Mouse (Mus musculus): ENCODE measurements around the gene Sun2.

Sun2 gene

DNA sequence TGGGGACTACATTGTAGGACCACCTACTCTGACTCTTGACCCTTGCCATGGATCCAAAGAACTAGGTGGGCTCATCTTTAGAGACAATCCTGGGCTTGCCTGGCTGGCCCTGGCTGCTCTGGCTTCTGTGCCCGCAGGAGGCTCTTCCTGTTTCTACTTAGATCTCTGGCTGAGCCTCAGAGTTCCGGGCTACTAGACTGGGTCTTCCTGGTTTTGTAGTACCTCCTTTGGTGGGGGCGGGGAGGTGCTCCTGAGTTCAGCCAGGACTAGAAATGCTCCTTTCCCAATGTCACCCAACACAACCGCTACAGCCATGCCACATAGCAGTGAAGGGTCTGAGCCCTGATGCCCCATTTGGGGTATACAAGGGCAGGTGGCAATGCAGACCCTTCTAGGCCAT, 21.5 kb downstream of the Sun2 start:
- DNase-seq = no peak

DNA sequence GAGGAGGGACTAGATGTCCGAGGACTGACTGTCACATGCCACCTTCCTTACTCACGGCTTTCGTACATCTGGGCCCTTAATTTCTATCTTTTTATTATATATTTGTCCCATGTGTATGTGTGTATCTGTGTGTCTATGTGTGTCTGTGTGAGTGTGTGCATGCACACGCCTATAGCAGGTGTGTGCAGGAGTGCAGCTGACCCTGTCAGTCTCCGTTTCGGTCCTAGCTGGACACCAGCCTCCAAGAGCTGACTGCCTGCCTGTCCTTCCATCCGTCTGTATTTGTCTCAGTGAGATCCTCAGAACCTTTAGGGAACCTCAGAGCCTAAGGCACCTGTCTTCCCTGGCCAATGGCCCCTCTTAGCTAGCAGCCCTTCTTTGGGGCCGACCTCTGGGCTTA, 22.1 kb downstream of the Sun2 start:
- no peak for DNase-seq

- peak; percentile 58 for DNase-seq
Observed at GRCm38 (mm10) chr15:79716710-79717109, 25.6 kb downstream of the Sun2 start.

DNA sequence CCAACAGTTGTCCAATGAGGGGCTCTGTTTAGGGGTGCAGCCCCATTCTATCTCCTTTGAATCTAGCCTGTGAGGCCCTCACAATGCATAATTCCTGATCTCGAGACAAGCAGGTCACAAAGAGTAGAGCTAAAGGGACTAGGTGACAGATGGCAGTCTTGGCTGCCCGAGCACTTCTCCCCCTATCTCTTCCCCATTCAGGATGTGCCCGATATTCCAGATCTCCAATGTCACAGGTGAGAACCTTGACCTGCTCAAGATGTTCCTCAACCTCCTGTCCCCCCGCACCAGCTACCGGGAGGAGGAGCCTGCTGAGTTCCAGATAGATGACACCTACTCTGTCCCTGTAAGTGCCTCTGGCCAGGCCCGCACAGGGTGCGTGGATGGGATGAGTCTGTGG, 26.7 kb downstream of the Sun2 start:
- peak; percentile 55 for DNase-seq

DNA sequence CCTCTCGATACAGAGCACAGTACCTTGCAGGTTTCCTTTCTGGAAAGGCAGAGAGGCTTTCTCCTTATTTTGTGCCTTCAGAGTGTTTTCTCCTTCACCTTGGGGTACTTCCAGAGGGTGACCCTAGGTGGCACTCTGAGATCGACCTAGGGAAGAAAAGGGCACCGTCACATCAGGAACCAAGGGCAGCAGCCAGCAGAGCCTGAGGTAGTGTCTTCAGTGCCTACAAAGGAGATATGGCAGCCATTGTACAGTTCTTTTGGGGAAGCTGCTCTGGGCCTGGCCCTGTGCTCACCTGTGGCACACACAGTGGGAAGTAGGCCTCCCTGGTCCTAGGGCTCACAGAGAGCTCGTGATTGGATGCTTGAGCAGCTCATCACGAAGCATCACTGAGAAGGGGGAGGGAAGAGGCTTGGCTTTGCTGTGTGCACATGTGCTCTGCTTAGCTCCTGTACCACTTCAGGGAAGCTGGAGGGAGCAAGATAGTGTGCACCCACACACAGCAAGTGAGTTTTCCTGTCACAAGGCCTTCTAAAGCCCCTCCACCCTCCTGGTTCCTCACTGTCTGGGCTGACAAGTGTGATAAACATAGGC, 34.0 kb downstream of the Sun2 start:
- DNase-seq = no peak

DNA sequence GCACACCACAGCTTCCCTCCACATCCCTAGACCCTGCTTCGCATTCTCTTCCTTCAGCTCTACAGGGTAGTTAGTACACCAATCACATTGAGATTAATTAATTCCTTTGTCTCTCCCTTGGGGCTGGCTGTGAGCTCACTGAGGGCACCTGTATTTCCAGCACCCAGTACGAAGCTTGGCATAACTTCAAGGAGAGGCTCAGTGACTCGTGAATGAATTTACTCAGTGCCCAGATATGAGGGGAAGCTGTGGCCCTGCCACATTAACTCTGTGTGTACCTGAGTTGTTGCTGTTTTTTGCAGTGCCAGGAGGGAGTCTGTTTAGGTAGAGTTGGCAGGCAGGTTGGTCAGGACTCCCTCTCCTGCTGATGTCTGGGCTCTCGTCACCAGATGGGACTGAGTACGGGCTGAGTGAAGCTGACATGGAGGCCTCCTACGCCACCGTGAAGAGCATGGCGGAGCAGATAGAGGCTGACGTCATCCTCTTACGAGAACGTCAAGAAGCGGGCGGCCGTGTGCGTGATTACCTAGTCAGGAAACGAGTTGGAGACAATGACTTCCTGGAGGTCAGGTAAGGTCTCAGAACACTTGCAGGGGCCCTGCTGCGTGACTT, 35.6 kb downstream of the Sun2 start:
- DNase-seq = no peak

DNA sequence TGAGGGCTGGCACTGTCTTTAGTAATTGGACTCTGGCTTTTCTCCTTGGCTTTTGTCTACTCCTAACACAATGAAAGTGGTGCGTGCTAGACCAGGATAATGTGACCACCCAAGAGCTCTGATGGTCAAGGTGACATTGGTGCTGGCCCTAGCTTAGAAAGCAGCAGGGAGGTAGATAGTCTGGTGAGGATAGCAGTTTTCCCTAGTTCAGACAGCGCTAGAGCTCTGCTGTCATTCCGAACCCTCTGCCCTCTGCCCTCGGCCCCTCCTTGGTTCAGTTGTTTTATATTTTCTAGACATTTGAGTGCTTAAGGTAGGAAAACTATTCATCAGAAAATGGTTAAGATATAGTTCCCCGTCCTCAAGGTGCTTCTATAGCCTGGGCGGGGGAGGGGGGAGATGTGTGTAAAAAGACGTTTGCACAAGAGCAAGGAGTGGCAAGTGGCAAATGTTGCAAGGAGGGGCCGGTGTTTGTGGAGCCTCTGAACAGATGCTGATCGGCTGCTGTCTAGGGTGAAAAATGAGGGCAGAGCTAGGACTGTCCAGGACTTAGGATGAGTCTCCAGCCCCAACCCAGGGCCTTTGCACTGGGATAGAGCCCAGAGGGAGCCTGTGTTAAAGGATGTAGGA, 44.7 kb downstream of the Sun2 start:
- no peak for DNase-seq

DNA sequence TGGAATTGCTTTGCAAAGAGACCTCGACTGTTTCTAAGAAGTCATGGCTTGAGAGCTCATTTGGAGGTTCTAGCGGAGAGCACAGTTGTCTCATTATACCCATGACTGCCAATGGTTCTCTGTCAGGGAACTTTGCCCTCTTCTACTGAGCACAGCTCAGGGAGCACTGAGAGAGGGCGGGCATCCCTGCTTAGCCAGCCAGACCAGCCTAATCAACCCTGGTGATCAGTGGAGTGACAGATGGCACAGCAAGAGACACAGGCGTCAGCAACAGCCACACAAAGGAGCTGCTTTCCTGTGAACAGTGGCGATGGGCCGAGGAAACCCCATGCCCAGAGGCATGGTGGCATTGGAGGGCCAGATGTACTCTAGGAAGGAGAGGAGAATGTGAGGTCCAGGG, 45.3 kb downstream of the Sun2 start:
- peak; percentile 52 for DNase-seq

- no peak for DNase-seq
Observed at GRCm38 (mm10) chr15:79696508-79696907, 45.8 kb downstream of the Sun2 start.

DNA sequence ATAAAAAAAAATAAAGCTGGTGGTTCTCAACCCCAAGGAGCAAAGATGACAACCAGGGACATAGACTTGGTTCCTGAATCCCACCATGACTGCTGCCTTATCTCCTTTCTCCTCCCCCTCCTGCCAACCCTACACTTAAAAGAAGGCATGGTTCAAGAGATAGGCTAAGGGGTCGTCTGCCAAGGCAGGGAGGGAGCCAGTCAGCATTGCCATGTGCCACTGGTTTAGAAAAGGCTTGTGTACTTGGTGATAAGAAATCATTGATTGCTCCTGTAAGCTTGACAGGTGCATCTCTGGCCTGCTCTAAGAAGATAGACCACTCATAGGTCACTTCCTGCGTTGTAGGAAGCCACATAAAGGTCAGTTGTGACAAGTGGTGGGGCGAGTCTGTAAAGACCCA, 46.8 kb downstream of the Sun2 start:
- no peak for DNase-seq

DNA sequence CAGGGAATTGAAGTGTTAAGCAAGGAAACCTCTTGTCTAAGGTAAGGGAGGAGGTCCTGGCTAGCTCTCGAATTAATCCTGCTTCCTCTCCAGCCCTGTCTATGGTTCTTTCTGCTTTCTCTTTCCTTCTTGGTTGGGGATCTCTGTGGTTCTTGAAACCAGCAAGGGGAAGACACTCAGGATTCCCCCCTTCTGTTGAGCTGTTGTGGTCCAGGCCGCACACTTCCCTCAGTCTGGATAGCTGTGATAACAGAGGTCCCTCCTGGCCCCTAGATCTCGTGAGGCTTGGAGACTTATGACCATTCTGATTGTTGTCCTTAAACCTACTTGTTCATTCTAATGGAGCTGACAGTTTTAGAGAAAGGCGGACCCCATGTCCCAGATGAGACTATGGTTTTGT, 47.8 kb downstream of the Sun2 start:
- no peak for DNase-seq

GRCm38 (mm10) chr15:79693740-79694139, 48.6 kb downstream of the Sun2 start:
- no peak for DNase-seq

DNA sequence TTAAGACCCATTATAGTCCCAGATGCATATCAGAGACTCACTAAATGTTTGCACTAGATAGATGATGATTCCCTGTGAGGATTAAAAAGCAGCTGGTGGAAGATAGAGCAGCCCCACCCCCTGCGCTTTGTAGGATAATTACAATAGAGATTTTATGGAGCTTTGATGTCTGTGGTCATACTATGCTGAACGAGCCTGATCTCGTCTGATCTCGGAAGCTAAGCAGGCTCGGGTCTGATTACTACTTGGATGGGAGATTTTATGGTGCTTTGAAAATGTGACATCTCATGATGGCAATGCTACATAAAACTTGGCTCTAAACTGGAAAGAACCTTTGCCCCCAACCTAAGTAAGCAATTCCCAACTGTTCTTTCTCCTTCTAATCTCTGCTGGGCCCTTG, 50.0 kb downstream of the Sun2 start:
- no peak for DNase-seq

DNA sequence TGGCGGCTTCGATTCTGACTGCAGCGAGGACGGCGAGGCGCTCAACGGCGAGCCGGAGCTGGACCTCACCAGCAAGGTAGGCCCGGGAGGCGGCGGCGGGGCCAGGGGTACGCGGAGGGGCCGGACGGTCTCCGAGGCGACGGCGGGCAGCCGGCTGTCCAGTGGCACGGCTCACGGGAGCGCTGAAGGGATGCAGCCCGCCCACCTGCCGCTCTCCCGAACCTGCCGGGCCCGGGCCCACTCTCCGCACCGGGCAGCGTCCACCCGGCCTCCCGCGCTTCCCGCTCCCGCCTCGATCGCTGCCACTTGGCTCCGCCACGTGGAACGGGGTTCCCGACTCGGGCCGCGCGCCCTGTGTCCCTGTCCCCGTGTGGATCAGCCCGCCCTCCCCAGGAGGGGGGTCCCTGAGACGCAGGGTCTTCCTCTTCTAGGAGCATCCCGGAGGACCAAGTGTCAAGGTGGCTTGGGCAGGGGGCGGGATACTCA, 51.3 kb downstream of the Sun2 start:
- DNase-seq = peak; percentile 62

DNA sequence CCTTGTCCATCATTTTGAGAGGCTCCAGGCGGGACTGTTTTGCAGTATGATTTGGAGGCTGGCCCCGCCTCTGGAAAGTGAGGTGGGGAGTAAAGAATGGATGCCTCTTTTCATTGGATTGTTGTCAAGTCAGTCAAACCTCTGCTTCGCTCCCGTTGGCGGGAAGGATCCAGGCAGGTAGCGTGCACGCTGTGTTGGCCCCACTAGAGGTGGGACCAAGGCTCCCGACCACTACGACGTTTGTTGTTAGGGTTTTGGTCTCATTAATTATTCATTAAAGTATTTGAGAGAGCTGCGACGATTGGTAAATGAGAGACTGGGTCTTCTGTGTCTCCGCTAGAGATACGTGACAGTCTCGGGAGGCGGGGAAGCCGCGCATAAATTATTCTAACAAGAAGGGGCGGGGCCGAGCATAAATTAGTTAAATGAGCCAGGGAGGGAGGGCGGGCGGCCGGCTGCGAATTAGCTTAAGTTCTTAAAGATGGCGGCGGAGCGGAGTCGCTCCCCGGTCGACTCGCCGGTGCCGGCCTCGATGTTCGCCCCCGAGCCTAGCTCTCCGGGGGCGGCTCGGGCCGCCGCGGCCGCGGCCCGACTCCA, 51.8 kb downstream of the Sun2 start, which contains the start of gene Gtpbp1:
Gene Gtpbp1 (plus strand): TSS at position 420 of the 597 bp plus-strand sequence.
- peak; percentile 98 for DNase-seq

DNA sequence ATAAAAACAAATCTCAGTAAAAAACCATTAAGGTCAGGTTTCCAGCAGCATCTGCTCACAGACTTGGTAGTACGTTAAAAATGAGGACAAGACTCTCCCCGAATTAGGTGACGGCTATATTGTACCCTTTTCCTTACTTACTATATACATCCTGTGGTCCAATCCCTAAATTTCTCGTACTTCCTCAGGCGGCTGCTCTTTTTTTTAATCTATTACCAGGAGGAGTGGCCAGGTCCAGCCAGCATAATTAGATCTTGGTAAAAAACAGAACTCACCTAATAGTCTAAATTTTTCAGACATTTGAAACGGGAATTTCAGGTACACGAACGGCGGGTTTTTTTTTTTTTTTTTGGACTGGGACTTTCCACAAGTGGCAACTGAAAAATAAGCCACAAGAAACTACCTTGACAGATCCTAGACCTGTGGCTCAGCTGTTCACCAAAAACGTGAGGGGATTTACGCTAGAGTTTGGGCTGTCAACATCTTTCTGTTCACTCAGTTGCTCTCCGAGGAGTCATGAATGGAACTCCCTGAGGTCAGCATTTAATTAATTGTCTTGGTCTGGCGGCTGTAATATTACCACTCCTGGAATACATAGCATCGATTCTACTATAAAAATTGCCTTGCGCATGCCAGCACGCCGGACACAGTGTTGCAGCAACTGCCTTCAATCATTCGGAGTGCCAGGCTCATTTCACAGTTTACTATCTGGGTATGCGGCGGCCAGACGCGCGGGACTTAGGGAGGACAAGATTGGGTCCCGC, 52.5 kb downstream of the Sun2 start:
- DNase-seq = no peak

DNA sequence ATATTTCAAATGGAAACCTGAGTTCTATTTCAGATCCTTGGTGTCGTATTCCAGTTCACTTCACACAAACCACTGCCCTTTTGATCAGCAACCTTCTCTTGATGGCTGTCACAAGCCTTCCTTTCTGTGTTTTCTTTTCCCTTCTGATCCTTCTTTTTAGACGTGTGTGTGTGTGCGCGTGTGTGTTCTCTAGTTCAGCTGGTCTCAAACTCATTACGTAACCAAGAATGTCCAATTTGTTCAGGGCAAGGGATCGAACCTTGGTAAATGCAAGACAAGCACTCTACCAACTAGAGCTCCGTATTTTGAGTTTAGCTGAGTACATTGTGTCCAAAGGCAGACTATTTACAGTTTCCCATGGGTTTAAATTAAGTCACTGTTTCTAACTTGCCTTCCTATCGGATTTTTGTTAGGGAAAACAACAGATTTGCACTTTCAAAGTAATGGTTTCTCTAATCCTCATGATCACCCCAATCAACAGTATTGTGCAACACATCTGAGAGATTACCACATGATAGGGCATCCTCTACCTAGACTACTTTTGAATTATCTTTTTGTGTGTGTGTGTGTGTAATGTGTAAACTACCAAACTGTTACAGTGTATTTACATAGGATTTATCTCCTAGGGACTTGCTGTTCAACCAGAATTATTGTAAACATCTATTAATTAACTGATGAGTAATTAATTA, 53.9 kb downstream of the Sun2 start:
- DNase-seq = no peak

GRCm38 (mm10) chr15:79687646-79688267, 54.6 kb downstream of the Sun2 start, which contains the start of gene Josd1:
Gene Josd1, minus strand, starts transcription at chr15:79687919.
- peak; percentile 98 for DNase-seq

DNA sequence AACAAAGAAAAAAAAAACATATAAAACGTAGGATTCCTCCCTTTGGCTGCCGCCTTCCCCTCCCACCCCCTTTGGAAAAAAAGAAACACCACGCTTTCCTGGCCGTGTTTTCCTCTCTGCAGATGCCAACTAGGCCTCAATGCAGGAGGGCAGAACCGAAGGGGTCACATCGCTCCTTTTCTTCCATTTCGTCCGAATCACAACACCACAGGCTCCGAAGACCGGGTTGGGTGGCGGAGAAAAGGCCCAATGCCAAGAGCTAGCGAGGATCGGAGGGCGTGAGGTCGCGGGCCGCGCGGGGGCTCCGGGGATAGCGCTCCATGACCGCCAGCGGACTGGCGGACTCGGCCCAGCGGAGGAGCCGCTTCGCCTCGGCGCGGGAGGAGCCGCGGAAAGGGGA, 55.2 kb downstream of the Sun2 start:
- no peak for DNase-seq

DNA sequence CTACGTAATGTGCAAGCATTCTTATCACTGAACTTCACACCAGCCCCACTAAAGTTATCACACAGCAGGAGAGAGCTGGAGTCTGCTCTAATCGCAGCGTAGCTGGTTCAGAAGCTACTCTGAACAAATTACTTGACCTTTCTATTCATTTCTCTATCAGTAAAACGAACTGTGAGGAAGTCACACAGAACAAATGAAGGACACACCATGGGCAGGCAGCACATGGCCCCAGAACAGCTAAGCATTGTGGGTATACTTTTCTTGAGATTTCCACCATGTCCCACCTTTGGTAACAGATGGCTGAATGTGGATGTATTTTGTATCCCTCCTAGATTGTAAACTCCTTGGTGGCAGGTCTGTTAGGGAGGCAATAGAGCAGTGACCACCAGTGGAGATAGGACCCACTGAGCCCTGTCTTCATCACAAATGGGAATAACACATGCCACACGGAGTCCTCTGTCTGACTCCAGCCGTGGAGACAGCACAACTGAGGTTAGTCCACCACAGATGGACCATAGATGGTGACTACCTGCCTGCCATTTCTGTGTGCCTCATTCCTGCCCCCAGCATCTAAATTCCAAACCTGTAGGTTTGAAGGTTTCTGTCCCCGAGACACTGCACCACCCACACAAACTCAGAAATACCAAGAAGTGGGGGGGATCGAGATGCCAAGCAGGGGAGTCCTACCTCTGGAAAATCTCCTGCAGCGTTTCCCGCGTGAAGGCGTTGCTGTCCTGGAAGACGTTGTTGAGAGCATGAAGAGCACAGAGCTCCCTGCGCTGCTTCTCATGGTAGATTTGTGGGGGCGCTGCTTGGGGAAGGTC, 56.1 kb downstream of the Sun2 start:
- no peak for DNase-seq

DNA sequence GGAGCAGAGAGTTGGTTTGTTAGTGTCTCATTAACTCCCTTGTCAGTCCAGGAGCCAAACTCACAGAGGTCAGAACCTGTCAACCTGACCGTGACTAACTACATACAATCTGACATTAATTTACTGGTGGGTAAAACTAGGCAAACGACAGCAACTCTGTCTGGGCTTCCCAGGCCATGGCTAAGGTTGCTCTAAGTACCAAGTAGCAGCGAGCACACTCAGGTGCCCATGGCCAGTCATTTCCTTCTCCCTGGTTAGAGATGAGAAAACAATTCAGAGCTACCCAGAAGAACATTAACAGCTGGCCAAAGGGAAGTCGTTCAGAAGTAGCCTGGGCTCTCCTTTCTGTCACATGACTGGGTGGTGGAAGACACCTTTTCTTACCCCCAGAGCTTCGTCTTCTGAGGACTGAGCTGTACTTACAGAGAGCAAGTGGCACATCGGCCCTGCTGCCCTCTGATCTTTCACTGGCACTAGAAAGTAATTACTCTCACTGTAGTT, 57.1 kb downstream of the Sun2 start:
- DNase-seq = no peak
